Mouse (Mus musculus) embryonic facial prominence, embryonic 14.5 days (tissue): ENCODE measurements at regions not wholly inside any gene's neighbourhood (a gene's known extent, or its start where the extent isn't known, plus 50 kb on each side); places are given as distances from the start of the nearest gene placed in this dataset.

ENCODE experiments used
- ATAC-seq: fragments of 200-750 bp; cut with Nextera tagmentation; 2 replicates; pipeline ENCODE4 v1.8.0; 2017; ENCODE audit warnings: low read depth, moderate number of reproducible peaks, moderate TSS enrichment
- DNase-seq: peaks from one replicate; pipeline ENCODE4 v3.0.0-alpha.2; 2015; ENCODE audit warnings: low spot score
- H3K27ac ChIP-seq: fragments of 300-500 bp; sonication (generic); replicated peaks from 2 replicates; pipeline ENCODE4 v1.5.1; 2014; ENCODE audit warnings: low read depth, mild to moderate bottlenecking, low read length, moderate library complexity
- H3K27me3 ChIP-seq: fragments of 300-500 bp; sonication (generic); replicated peaks from 2 replicates; pipeline ENCODE4 v1.6.1; 2014; ENCODE audit warnings: low read length; ENCODE audit not compliant: control insufficient read depth, insufficient read depth
- H3K36me3 ChIP-seq: fragments of 300-500 bp; sonication (generic); 2 replicates; pipeline ENCODE4 v1.6.1; 2014; ENCODE audit warnings: low read length, mixed read lengths; ENCODE audit not compliant: control insufficient read depth, insufficient read depth
- H3K4me1 ChIP-seq: fragments of 300-500 bp; sonication (generic); 2 replicates; pipeline ENCODE4 v1.6.1; 2014; ENCODE audit warnings: antibody characterized with exemption, low read length; ENCODE audit not compliant: control insufficient read depth, insufficient read depth
- H3K4me2 ChIP-seq: fragments of 300-500 bp; sonication (generic); 2 replicates; pipeline ENCODE4 v1.6.1; 2014; ENCODE audit warnings: low read depth, mild to moderate bottlenecking, low read length, moderate library complexity, mixed read lengths
- H3K4me3 ChIP-seq: fragments of 300-500 bp; sonication (generic); 2 replicates; pipeline ENCODE4 v1.5.1; 2014; ENCODE audit warnings: low read depth, mild to moderate bottlenecking, low read length
- H3K9ac ChIP-seq: fragments of 300-500 bp; sonication (generic); 2 replicates; pipeline ENCODE4 v1.6.1; 2014; ENCODE audit warnings: low read depth, mild to moderate bottlenecking, low read length, moderate library complexity, mixed read lengths
- H3K9me3 ChIP-seq: fragments of 300-500 bp; sonication (generic); 2 replicates; pipeline ENCODE4 v1.6.1; 2016; ENCODE audit warnings: low read length; ENCODE audit not compliant: control insufficient read depth
- WGBS: fragments of 180-500 bp; shearing (Covaris S2); extraction: QIAGEN DNeasy Blood & Tissue Kit; methylation state at CpG from one replicate; pipeline ENCODE4 v1.1.7; 2014; 5-methylcytosine and 5-hydroxymethylcytosine counted together

- H3K4me3 ChIP-seq = no peak overlapping the region
- DNase-seq (no peak), ATAC-seq (no peak)
- H3K36me3 ChIP-seq = no peaks in the 10 kb centered on the region
- no peaks in the 10 kb centered on the region for H3K9me3 ChIP-seq
- no peaks in the 10 kb centered on the region for H3K4me1 ChIP-seq
- H3K4me2 ChIP-seq = no peak overlapping the region
- WGBS = 91% methylated on average over 1 of the region's 1 CpGs
- H3K9ac ChIP-seq = no peak overlapping the region
- no peaks in the 10 kb centered on the region for H3K27me3 ChIP-seq
- H3K27ac ChIP-seq = no peak overlapping the region
Measured at GRCm38 (mm10) chr1:7414444-7414843, 2606.8 kb downstream of the Gm37988 start.

DNA sequence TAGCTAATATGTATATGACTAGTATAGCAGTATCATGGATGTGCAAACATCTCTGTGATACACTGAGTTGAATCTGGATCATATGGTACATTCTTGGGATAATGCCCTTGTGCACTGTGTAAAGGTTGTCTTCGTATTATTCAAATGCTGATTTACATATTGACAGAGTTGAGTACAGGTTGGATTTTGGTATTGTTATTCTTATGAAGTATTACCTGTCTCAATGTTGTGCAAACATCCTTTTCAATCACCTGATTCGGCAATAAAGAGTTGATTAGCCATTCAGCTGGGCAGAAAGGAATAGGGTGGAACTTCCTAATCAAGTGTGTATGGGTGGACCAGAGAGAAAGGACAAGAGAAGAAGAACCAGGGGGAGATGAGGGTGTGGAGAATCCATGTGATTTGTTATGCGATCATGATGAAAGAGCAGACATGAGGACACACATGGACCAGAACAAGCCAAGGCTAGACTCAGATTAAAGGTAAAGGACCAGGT, 2644.0 kb downstream of the Gm37988 start:
- H3K9me3 ChIP-seq = no peaks in the 10 kb centered on the region
- DNase-seq (no peak), ATAC-seq (no peak)
- H3K4me2 ChIP-seq = no peak overlapping the region
- 82% methylated on average over 3 of the region's 3 CpGs for WGBS
- no peaks in the 10 kb centered on the region for H3K36me3 ChIP-seq
- no peaks in the 10 kb centered on the region for H3K4me1 ChIP-seq
- no peak overlapping the region for H3K4me3 ChIP-seq
- H3K27ac ChIP-seq = no peak overlapping the region
- no peak overlapping the region for H3K9ac ChIP-seq
- no peaks in the 10 kb centered on the region for H3K27me3 ChIP-seq

- H3K9me3 ChIP-seq = no peaks in the 10 kb centered on the region
- DNase-seq (no peak), ATAC-seq (no peak)
- H3K9ac ChIP-seq = no peak overlapping the region
- no peak overlapping the region for H3K4me2 ChIP-seq
- no peaks in the 10 kb centered on the region for H3K27me3 ChIP-seq
- H3K4me3 ChIP-seq = no peak overlapping the region
- H3K27ac ChIP-seq = no peak overlapping the region
- 63% methylated on average over 2 of the region's 2 CpGs for WGBS
- H3K4me1 ChIP-seq = no peaks in the 10 kb centered on the region
- no peaks in the 10 kb centered on the region for H3K36me3 ChIP-seq
Measured at GRCm38 (mm10) chr1:7454931-7455330, 2647.2 kb downstream of the Gm37988 start.

DNA sequence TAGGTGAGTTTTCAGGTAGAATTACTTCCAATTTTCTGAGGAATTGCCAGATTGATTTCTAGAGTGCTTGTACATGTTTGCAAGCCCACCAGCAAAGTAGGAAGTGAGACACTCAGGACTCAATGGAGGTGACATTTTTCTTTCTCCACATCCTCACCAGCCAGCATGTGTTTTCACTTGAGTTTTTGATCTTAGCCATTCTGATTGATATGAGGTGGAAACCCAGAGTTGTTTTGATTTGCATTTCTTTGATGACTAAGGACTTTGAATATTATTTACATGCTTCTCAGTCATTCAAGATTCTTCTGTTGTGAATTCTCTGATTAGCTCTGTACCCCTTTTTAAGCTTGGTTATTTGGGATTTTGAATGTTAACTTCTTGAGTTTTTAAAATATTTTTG, 2650.2 kb downstream of the Gm37988 start:
- Histone ChIP-seq H3K4me2 (no peak overlapping the region), H3K27me3 (no peaks in the 10 kb centered on the region), H3K9ac (no peak overlapping the region), H3K4me1 (no peaks in the 10 kb centered on the region), H3K36me3 (no peaks in the 10 kb centered on the region), H3K4me3 (no peak overlapping the region), H3K27ac (no peak overlapping the region), H3K9me3 (no peaks in the 10 kb centered on the region)
- DNase-seq = no peak
- ATAC-seq = no peak

- WGBS = 94% methylated on average over 1 of the region's 1 CpGs
- no peaks in the 10 kb centered on the region for H3K4me1 ChIP-seq
- H3K9me3 ChIP-seq = no peaks in the 10 kb centered on the region
- DNase-seq (no peak), ATAC-seq (no peak)
- H3K36me3 ChIP-seq = no peaks in the 10 kb centered on the region
- H3K27ac ChIP-seq = no peak overlapping the region
- no peak overlapping the region for H3K4me3 ChIP-seq
- no peak overlapping the region for H3K9ac ChIP-seq
- H3K27me3 ChIP-seq = no peaks in the 10 kb centered on the region
- H3K4me2 ChIP-seq = no peak overlapping the region
Measured at GRCm38 (mm10) chr1:7494096-7494495, 2686.4 kb downstream of the Gm37988 start.

DNA sequence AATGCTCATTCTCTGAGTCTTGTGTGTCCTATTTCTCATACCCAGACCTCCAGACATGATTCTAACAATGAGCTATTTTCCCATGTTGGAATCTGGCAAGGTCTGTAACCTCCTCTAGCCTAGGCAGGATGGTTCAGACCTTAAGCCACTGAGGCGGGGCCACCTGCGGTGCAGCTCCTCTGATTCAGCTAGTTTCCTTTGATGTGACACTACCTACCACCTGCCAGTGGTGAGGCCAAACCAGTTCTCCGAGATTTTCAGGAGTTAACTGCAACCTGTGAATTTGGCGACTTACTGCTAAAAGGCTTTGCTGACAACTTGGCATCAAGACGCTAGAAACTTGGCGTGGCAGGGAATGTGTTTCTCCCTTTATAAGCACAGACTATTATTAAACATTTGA, 2691.3 kb downstream of the Gm37988 start:
- no peak overlapping the region for H3K27ac ChIP-seq
- no peak overlapping the region for H3K9ac ChIP-seq
- no peak overlapping the region for H3K4me2 ChIP-seq
- peak; percentile 90 for ATAC-seq
- 56% methylated on average over 6 of the region's 6 CpGs for WGBS
- no peaks in the 10 kb centered on the region for H3K9me3 ChIP-seq
- DNase-seq = peak; percentile 80
- no peaks in the 10 kb centered on the region for H3K4me1 ChIP-seq
- H3K27me3 ChIP-seq = no peaks in the 10 kb centered on the region
- no peak overlapping the region for H3K4me3 ChIP-seq
- H3K36me3 ChIP-seq = no peaks in the 10 kb centered on the region

GRCm38 (mm10) chr1:7502363-7502762, 2694.7 kb downstream of the Gm37988 start:
- no peaks in the 10 kb centered on the region for H3K9me3 ChIP-seq
- ATAC-seq = peak; percentile 70; the same call in 1 of the 2 replicates
- H3K27ac ChIP-seq = no peak overlapping the region
- no peak overlapping the region for H3K4me2 ChIP-seq
- no peak overlapping the region for H3K9ac ChIP-seq
- H3K4me1 ChIP-seq = no peaks in the 10 kb centered on the region
- no peaks in the 10 kb centered on the region for H3K36me3 ChIP-seq
- 88% methylated on average over 2 of the region's 2 CpGs for WGBS
- no peaks in the 10 kb centered on the region for H3K27me3 ChIP-seq
- H3K4me3 ChIP-seq = no peak overlapping the region
- DNase-seq = peak; percentile 2

DNA sequence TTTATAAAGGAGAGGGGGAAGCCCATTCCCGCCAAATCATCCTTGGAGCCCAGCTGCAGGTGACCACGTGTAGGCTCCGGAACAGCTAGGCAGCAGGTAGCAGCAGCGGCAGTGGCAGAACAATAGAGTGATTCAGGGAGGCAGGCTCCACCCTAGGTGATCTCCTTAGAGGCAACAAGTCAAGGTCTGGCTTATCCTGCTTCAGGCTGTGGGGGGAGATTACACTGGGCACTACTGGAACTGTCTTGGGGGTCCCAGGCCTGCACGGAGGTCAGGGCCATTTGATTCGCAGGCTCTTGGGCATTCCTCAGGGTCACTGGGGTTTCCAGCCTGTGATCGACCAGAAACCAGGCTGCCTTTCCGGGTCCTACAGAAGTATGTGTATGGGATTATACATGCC, 2711.1 kb downstream of the Gm37988 start:
- Histone ChIP-seq H3K4me3 (no peak overlapping the region), H3K36me3 (no peaks in the 10 kb centered on the region), H3K9me3 (no peaks in the 10 kb centered on the region), H3K9ac (no peak overlapping the region), H3K27me3 (no peaks in the 10 kb centered on the region), H3K4me1 (no peaks in the 10 kb centered on the region), H3K4me2 (no peak overlapping the region), H3K27ac (no peak overlapping the region)
- WGBS = 54% methylated on average over 8 of the region's 8 CpGs
- ATAC-seq = no peak
- DNase-seq = no peak

DNA sequence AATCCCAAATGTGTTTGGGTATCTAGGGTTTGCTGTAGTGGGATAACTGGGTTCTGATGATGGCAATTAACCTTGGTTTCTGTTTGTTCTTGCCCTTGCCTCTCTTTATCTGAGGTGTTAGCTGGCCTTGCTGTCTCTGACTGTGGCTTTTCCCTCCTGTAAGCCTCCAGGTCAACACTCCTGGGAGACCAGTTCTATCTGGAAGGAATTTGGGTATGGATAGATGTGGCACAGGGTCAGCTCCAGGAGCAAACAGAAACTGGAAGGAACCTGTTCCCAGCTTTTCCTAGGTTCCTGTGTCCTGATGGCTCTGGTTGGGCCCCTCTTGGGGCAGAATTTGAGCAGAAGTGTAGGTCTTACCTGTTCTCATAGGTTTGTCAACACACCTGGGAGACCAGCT, 2725.8 kb downstream of the Gm37988 start:
- H3K27ac ChIP-seq = no peak overlapping the region
- H3K27me3 ChIP-seq = no peaks in the 10 kb centered on the region
- H3K4me2 ChIP-seq = no peak overlapping the region
- H3K9me3 ChIP-seq = no peaks in the 10 kb centered on the region
- DNase-seq (no peak), ATAC-seq (no peak)
- no peak overlapping the region for H3K9ac ChIP-seq
- H3K4me1 ChIP-seq = no peaks in the 10 kb centered on the region
- no peak overlapping the region for H3K4me3 ChIP-seq
- no peaks in the 10 kb centered on the region for H3K36me3 ChIP-seq
